12 mouse cellular contexts compared by ENCODE assay signal in the genomic region with DNA sequence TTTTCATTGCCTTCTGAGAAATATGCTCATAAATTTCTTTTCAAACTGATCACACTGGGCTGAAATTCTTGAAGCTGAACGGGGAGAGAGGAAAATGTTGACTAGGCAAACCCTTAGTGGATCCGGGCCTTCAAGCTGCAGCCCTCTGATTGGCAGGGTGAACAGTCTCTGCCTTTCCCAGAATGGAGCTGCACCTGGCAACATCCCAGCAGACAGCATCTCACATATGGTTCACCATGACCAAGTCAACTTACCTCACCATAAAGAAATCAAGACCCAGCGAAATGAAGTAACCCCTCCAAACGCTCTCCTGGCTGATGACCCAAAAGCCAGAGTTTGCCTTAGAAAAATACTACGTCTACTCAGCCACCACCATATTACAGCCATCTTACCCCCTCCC.
"Had no signal": no experiment of that assay in that cellular context is flagged by ENCODE, and none has a peak within 500 bp of the region (broad histone marks: within the 10 kb centered on the region; RNA-seq: fewer than 3 reads in every experiment).

No protein-coding gene starts in this region.

- DNase-seq: kidney, adult 9 months; kidney, postnatal 14 days; kidney, postnatal 4 days; liver, embryonic 13.5 days; lung, adult 2 months; lung, postnatal 36 days; midbrain, embryonic 14.5 days; right cerebral cortex, adult 18-20 months; right cerebral cortex, postnatal 14 days; right cerebral cortex, postnatal 4 days; thymus, adult 2 months; thymus, postnatal 25 days had no signal
